Mouse (Mus musculus) cerebellum, adult 2 months (tissue): ENCODE measurements around the gene Nudt3.

Experiments
- CTCF ChIP-seq: fragments of 200-500 bp; IDR thresholded peaks from 2 replicates; pipeline ENCODE4 v1.5.1; 2011; ENCODE audit warnings: low read depth, mild to moderate bottlenecking, control low read depth, low read length, moderate library complexity, borderline replicate concordance; ENCODE audit not compliant: insufficient read depth
- POLR2A ChIP-seq: fragments of 200-500 bp; IDR thresholded peaks from 2 replicates; pipeline ENCODE4 v1.6.1; 2011; ENCODE audit warnings: low read length, control low read depth, borderline replicate concordance; ENCODE audit not compliant: insufficient read depth

DNA sequence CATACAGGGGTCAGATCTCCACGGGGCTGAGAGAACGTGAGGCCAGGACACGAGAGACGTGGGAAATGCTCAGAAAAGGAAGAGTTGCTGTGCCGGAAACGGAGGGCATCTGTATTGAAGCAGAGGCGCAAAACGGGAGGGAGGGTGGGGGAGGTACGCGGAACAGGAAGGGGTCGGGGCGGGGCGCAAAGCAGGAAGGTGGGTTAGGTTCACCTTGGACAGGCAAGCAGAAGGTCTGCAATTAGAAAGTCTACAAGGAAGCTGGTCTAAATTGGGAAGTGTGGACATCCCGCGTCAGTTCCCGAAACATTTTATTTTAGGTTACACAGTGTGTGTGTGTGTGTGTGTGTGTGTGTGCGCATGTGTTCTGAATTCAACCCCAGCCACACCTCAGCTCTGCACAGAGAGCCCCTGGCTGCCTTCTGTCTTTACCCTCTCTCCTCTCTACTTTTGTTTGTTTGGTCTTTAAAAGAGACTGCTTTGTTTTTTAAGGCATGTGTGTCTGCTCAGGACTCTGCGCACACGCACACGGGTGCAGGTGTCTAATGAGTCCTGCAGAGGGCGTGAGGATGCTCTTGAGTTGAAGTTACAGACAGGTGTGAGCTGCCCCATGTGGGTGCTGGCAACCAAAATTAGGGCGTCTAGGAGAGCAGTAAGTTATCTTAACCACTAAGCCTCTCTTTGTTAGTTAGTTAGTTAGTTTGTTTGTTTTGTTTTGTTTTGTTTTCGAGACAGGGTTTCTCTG is 28.9 kb upstream of the Nudt3 start:
- TF ChIP-seq CTCF (no peak), POLR2A (no peak)
